Mouse (Mus musculus) gastrocnemius, adult 18-20 months (tissue): Measurements from ENCODE around the gene Fbxl17. TPM values are rescaled to one million over a fixed set of nuclear protein-coding genes. Genes with fewer than 3 reads are reported as not detected.

Experiments
- DNase-seq: peaks from one replicate; pipeline ENCODE4 v3.0.0; 2021; ENCODE audit warnings: low spot score
- total RNA-seq, 2 experiments: library from RNA; stranded (reverse); gene quantifications; 2 replicates each; pipeline ENCODE4 v1.2.3; 2021

The Fbxl17 gene
- total RNA-seq, 2 experiments from 2014 or later = 47.4 to 47.8 TPM

DNA sequence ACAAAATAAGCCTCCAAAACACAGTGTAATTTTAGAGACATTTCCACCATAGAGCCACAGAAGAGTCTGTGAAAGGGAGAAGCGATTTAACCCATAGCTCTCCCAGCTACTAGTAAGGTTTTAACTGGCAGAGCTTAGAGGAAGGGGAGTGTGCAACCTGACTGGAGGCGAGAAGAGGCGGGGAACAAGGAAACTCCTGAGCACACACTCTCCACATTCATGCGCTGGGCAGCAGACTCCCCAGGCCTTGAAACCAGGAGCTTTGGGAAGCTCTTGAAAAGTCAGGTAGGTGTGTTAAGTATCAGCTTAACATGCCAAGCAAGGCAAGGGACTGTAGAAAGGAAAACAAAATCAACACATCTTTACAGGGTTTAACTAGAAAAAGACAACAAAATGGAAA, 276.1 kb downstream of the Fbxl17 start:
- no peak for DNase-seq

DNA sequence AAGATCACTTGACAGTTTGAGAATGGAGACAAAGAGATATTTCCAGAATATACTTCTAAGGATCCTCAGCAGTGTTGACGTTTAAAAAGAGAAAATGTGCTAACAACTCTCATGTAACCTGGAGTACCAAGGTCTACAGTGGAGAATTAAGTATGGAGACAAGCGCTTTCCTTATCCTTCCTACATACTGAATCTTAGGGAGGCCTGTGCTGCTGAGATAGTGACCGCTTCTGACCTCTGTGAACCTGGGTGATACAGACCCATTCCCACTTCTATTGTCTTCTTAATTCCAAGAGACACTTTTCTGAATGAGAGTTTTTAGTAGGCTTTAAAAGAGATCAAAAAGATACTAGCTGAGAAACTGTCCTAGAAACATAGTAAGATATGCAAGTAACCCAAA, 278.2 kb downstream of the Fbxl17 start:
- DNase-seq = no peak

DNA sequence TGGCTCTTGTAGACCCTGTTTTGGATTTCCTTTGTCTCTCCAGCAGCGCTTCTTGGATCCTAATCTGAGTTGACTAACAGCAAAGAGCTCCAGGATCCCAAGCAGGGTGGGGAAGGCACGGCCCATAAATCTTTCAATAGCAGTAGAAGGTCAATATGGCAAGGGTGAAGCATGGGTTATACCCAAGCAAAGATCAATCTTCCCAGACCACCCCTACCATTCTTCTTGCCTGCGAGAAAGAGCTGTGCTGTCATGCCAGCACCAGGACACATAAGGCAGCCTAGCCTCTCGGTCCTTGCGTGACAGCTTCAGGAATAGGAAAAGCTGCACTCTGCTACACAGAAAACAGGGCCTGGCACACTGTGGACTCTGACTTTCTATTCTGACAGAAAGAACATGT, 279.0 kb downstream of the Fbxl17 start:
- no peak for DNase-seq

DNA sequence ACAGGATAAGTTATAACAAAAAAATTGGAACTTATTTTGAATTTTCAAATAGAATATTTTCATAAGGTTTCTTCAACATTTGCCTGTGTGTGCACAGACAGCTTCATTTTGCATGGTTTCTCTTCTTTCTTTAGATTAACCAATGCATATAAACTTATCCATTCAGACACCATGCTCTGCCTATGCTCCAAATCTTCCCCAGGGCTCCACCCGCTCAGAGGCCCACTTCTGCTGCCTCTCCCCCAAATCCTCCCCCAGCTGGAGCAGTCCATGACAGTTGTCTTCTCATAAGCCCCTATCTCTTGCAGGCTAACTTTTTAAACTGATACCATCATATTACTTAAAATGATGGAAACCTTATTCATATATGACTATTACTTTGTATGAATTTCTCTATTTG, 282.8 kb downstream of the Fbxl17 start:
- DNase-seq = no peak

DNA sequence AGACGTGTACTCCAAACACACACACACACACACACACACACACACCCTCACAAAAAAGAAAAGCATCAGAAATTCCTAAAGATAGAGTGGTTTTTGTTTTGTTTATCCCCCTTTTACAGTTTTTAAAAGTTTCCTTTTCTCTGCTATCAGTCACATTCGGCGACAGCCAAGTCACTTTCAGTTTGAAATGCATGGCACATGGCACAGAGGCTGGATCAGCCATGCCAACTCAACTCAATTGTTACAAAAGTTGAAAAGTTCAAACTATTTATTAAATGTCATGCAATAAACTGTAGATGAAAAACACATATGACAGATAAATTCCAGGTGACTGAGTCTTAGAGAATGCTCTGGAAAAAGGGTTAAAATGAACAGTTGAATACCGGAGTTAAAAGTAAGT, 287.8 kb downstream of the Fbxl17 start:
- DNase-seq = no peak

DNA sequence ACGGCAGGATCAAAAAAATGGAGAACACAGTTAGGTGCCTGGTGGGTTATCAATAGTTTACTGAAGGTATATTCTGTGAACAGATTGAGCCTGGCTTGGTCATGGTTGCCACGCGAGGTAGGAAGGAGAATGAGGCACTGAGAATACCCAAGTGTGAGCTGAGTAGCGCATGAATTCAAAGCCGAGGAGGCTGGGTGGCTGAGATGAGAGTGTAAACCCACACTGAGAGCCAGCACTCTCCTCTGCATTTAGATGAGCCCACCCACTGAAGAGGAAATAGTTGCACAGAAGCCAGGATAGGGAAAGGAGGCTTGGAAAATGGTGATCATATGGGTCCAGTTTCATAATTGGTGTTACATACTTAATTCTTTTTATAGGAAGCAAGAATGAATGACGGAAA, 290.7 kb downstream of the Fbxl17 start:
- no peak for DNase-seq

DNA sequence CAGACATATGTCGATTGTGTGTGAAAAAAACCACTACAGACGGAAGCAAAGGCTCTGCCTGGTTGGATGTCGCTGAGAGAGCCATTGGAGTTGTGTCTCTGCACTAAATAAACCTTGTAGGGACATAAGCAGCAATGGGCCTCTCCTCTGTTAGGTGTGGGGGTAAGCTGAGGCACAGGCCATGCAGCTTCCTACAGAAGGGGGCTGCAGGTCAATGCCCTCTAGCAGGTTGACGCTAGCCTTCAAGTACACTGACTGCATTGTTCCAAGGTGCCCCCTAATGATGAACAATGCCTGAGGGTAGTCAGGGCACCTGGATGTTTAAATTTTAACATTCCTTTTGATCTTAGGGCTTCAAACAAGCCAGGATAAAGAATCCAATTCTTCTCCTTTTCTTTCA, 291.5 kb downstream of the Fbxl17 start:
- no peak for DNase-seq

DNA sequence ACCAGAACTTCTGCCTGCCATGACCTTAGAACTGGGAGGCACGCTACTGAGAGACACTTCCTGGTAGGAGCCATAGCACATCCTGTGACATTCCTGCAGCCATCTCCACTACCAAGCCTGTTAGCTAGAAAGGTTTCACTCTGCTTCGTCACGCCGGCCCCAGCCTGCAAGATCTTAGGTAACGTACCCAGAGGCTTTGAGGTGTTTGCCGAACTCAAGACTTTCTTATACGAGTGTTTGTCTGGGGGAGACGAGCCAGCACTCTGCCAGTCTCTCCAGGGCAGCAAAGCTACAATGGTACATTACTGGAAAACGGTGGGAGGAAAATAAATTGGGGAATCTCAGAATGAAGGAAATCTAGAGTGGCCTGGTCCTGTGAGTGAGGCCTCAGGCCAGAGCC, 292.1 kb downstream of the Fbxl17 start:
- no peak for DNase-seq

DNA sequence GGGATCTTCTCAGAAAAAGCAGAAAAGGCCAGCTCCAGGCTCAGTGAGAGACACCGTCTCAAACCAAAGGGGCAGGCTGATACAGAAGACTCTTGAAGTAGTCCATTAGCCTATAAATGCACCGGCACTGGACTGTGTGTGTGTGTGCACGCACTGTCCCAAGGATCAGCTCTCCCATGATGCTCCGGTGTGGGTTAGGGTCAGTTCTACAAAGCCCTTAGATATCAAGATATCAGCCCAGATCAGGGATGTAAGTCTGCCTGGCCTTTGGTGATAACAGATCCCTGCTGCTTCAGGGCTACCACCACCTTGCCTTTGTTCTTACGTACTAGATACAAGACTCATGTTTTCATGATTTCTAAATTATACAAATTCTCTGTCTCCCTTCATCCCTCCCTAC, 294.5 kb downstream of the Fbxl17 start:
- no peak for DNase-seq

DNA sequence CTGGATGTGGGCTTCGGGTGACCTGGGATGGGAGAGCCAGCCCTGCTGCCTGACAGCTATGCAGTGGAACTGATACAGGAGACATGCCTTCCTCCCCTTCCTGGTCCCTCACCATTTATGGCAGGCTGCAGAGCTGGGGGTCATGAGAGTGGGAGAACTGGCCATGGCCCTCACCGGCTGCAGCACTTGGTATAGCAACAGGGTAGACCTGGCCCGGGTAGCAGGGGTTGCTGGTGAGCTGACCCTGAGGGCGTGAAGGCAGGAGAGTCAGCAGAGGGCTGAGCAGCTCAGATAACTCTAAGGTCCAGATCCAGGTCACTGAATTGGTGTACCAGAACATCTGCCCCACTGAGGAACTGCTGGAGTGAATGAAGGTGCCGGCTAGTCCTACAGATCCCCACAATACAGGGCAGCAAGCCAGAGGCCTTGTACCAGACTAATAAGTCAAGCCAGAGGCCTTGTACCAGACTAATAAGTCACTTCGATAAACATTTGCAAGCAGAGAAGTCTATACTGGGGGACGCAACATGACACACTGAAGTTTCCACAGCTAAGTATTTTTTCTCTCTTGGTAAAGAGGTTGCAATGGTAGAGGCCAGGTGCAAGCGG, 296.1 kb downstream of the Fbxl17 start:
- DNase-seq = no peak

DNA sequence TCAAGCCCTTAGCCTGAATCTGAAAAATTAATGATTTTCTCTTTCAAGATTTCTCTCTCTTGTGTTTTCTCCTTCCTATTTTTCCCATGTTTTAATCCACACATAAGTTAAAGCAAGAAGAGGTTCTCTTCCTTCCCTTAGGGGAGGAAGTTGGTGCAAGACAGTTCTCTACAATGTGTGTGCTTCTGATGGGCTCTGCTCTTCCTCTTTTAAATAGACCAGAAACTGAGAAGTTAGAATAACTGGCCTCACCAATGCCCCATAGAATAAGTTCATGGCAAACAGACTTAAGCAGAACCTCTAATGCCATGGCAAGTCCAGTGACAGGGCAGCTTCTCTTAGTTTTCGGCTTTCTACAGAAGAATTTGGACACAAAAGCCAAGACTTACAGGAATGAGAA, 301.1 kb downstream of the Fbxl17 start:
- DNase-seq = no peak

DNA sequence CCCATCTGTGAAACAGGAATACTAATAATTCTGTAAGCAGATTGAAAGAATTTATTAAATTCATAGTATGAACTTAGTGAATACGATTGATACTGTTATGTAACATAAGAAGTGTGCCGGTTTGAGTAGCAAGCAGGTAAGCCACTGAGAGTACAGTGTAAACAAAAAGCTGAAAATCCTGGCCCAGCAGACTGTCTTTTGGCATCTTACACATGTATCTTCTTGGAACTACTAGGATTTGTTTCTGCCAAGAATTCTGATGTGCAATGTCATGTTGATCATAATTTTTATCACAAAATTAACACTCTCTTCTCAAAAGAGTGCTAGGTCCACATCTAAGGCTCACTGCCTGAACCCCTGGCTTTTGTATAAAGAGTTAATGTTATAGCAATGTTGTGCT, 304.3 kb downstream of the Fbxl17 start:
- no peak for DNase-seq

DNA sequence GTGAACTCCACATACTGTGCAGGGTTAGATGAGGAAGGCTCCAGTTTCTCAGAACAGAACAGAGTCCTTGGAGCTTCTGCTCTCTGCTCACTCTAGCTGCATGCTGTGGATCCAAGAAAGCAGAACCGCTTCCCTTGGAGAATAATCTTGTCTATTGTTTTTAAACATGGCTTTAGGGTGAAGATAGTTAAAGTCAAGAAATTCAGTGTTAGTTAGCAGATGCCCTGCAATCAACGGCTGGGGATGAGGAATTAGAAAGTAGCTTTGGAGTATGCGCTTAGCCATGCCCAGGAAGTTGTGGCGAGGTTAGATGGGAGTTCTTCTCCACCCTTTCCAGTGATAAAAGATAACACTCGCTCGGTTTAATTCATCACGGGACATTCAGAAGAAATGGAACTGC, 306.6 kb downstream of the Fbxl17 start:
- DNase-seq = no peak

DNA sequence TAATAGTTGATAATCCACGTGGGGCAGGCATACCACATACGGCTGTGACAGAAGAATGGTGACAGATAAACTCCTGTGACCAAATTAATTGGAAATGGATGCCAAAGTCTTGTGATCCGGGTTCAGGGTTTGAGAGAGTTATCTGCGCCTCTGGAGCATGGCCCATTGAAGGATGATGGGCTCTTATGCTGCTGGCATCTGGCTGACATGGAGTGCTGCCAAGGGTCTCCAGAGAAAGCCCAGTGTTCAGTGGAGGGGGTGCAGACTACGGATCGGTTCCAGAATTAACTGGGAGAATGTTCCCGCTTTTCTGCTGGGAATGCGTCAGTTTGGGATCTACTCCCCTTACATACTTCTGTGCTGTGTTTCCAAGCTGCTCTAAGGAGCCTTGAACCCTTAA, 308.5 kb downstream of the Fbxl17 start:
- no peak for DNase-seq

DNA sequence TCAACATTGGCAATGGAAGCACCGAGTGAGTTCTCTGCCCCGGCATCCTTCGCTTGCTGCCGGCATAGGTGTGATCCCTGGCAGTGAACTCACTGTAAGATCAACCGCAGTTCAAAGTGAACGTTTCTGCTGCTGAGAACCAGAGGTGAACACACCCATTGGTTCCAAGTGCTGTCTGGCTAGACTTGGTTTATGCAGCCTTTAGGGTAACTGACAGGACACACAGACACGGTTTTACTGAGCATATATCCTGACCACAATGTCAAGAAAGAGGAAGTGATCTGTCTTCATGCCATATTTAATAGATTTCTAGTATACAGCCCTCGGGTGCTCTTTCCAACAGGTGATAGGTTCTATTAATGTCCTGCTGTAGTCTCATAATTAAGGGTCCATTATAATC, 310.5 kb downstream of the Fbxl17 start:
- DNase-seq = no peak

DNA sequence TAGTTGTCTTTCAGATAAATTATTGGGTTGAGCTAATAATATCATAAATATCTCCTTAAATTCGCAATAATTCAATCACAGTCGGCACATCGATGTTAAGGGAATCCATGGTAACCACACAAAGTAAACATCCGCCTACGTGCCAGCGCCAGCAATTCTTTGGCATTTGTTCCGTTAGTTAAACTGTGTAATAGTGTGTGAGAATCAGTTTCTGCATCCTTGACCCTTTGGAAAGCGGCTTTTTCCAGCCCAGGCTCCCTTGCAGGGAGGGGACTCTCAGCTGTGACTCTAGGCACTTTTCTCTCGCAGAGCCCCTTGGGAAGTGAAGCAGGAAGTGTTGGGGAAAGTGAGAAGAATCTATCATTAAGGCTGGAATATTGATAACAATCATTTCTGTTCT, 314.3 kb downstream of the Fbxl17 start:
- peak; percentile 38 for DNase-seq

DNA sequence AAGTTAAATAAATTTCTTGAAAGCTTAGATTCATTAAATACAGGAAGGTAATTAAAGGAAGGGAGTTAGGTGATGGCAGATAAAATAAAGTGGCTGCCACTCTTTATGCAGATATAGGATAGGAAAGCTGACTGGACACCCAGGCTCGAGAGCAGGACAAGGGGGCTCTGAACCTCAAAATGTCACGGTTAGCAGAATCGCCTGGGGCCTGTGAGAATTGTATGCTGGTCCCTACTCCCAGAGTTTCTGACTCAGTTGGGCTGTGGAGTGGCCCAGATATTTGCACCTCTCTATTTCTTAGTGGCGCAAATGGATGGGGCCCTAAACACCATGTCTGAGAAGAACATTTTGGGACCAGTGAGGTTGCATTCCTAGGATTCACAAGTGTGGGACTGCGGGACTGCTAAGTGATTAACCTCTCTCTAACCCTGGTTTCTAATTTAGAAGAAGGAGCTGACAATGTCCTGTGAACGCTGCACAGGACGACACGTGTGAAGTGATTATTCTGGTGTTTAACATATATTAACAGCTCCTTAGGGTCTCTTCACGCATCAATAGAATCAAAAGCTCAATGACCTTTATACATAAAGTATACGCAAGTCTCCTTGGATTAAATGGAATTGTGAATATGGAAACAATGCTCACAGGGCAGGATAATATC, 314.8 kb downstream of the Fbxl17 start:
- no peak for DNase-seq

DNA sequence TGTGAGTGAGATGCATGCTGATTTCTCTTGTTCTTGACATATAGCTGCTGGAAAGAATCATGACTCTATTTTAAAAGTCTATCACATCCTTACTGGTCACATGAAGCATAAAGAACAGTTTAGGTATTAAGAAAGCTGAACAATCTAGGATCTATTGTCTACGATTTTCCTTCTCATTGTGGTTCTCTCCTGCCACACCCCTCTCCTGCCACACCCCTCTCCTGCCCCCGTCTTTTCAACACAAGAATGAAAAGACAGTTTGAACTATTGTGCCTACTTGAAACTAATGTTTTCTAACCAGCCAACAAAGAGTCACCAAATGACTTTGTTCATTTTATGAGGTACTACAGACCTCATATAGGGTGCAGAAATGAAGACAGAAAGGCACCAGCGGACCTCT, 316.4 kb downstream of the Fbxl17 start:
- DNase-seq = no peak

DNA sequence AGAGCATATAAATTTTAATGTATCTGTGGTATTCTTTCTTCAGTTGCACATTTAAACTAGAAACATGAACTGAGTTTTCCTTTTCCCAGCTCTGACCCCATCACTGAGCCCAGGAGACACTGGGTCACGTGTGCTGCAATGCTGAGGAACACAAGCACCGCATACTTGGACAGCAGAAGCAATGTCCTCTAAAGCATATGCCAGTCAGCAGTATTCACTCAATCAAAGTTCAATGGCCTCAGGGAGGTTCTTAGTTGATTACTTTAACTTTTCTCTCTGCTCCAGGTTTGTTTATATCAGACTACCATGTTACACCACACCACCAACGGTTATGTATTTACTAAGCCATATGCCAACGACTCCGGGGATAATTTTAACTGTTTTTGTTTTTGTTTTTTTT, 318.2 kb downstream of the Fbxl17 start:
- DNase-seq = no peak

DNA sequence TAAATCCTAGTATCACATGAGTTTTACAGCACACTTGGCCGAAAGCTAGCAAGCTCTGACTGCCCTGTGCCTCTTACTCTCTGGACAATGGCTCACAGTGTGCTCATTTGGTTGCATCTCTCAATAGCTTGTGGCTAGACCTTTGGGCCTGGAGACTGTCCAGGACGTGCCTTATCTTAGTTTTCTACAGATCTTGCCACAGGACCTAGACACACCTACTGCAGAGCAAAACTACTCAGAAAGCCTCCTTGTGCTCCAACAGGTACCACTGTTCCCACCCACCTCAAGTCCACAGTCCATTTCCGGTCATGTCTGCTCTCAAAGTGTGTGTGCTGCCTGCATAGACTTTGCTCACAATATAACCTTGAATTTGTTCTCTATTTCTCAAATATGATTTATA, 319.8 kb downstream of the Fbxl17 start:
- no peak for DNase-seq

DNA sequence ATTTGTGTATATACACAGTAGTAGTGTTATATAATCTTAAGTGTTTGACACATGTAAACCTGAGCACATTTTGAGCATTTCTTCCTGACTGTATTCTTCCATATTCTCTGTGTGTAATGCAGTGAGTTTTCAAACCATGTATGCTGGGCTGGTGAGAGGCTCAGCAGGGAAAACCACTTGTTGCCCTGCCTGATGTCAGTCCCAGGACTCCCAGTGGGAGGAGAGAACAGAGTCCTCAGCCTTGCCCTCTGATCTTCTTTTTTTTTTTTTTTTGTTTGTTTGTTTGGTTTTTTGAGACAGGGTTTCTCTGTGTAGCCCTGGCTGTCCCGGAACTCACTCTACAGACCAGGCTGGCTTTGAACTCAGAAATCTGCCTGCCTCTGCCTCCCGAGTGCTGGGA, 321.5 kb downstream of the Fbxl17 start:
- no peak for DNase-seq

DNA sequence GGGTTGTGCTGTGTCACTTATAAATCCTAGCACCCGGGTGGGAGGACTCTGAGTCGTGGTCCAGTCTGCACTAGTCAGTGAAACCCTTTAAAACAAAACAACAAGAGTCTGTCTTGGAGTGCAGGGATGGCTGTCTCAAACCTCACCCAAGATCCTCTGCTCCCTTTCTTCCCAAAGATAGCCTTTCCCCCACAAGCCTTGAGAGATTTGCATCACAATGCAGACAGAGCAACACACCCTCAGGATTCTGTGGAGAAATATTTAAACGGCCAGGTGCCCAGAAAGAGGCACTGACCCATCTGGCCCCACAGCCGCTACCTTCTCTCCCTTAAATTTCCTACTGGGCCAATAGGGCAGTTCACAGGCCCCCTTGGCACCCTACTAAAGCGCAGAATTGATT, 323.4 kb downstream of the Fbxl17 start:
- no peak for DNase-seq

DNA sequence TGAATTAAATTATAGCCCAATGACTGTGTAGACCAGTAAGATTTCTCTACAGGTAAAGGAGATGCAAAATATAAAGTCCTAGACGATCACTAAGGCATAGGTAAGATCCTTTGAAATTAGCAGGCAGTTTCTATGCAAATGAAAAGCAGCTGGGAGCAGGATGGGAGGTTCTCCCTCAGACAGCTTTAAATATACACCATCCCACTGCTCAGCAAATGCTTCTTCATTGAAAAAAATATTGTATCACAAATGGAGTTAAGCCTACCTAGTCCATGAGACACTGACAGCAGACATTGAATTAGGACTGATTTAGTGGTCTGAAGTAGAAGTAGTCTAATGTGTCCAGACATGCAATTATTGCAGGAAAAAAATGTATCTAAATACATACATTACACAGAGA, 327.1 kb downstream of the Fbxl17 start:
- no peak for DNase-seq
